Mouse (Mus musculus) urinary bladder, postnatal 4 days (tissue): ENCODE measurements around the gene Aar2.

Experiments
- DNase-seq, 2 experiments: peaks; one replicate each; pipeline ENCODE4 v3.0.0; 2021 to 2022; ENCODE audit warnings: low spot score in 2 of 2

Aar2 gene

DNA sequence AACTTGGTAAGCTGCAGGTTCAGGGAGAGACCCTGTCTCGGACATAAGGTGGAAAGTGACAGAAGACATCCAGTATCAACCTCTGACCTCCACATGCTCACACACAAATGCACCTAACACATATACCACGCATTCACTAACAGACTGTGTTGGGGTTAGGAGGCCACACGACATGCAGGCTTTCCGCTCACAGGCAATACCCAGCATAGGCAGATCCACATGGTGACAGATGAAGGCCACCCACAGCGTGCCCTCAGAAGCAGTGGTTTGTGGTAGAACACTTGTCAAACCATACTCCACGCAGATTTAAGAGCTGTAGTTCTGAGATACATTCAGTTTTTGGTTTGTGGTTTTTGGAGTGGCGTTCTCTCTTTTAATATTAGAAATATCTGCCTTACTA is 21.3 kb downstream of the Aar2 start:
- DNase-seq, result no peak

DNA sequence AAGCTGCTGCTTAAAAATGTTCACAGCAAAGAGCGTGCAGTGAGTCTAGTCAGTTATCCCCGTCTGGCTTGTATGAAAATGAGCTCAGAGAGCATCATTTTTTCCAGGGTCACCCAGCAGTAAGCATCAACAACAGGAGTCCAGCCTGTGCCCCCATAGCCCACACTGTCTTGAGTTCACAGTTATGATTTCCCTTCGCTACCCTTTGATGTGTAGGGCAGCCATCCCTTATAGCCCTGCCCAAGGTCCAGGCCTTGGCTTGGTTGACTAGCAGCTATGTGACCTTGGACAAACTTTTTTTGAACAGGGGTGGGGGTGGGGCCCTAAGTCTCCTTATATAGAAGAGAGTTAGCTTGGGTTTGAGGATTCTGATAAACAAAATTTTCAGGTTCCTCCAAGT is 21.9 kb downstream of the Aar2 start:
- no peak for DNase-seq

DNA sequence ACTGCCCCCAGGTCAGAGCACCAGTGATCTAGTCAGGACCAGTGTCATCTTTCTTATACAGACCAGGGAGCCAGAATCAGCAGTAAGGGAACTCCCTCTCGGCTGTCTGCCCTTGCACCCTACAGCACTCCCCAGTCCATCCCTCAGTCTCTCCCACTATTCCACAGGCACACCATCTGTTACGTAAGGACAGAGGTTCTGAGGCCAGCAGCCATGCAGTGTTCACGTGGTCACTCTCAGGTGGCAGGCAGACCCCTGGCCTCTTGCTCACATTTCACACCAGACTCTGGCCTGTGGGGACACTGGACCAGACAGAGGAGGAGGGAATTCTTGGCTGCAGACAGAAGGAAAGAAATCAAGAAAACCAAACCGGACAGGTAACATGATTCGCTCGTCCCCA is 24.1 kb downstream of the Aar2 start:
- DNase-seq, result no peak

DNA sequence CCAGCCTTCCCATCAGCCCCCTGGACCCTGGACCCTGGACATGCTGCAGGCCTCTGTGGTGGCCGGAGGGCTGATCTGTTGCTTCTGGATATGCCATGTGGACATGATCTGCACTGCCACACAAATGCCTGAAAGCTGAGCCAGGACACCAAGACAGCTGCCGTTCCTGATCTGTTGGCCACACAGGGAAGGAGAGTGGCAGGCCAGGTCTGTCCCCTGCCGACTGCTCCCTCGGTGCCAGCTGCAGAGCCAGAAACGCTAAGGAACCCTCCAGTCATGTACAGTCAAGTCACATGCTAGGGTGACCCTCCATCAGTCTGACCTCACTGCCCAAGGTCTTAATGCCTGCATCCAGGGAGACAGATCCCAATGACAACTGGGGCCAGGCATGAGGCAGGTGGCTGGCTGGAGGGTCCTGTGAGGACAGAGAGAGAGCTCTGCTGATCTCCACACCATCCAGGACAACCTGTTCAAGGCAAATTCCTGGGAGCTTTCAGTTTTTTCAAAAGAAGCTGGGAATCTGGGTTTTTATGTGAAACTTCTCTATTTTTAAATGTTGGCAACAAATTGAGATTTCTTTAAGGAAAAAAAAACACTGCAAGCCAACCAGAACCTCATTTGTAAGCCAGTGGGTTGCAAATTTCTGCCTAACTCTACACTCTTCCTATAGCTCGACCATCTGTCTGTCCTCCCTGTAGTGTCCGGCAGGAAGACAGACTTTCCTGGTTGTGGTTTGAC is 29.6 kb downstream of the Aar2 start:
- DNase-seq, result no peak

DNA sequence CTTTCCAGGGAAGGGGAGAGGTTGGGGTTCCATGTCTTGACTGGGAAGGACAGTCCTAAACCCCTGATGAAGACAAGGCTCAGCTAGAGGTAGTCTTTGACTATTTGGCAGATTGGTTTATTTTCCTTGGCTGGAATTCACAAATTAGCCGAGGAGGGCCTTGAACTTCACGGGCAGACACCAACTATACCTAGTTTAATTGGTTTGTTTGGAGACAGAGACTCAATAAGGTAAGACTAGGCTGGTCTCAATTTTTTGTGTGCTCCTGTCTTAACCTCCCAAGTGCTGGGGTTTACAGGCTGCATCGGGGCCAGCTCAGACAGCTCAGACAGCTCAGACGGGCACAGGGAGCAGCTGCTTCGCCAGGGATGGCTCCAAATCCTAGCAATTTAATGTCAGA is 33.1 kb downstream of the Aar2 start:
- DNase-seq, result no peak

DNA sequence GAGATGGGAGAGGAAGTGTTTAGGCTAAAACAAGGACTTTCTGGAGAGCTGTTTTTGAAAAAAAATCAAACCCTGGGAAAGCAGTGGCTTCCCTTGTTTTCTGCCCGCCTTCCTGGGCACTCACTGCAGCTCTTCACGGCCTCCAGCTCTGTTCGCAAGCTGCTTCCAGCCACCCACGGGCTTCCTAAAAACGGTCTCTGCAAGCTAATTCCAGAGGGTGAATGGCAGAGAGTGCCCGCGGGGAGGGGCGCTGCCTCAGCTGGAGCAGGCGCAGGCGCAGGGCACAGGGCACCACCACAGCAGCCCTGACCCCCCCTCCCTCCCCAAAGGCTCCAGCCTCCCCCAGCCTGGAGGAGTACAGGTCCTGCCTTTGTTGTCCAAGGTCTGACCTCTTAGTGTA is 33.9 kb downstream of the Aar2 start:
- DNase-seq, result no peak

DNA sequence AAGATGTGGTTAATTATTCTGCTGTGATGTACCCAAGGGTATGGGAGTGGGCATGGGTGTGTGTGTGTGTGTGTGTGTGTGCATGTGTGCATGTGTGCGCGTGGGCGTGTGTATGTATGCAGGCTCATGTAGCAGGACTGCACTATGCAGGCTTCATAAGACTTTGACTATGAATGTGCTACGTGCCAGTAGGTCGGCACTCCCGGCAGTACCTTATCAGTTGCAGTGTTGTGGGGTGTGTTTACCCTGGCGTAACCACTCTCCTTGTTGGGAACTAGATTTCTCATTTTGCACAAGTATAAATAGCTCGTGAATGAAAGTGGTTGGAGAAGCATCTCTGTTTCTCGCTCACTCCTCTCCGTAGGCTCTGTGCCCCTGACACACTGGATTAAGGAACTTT is 35.5 kb downstream of the Aar2 start:
- DNase-seq, result no peak

DNA sequence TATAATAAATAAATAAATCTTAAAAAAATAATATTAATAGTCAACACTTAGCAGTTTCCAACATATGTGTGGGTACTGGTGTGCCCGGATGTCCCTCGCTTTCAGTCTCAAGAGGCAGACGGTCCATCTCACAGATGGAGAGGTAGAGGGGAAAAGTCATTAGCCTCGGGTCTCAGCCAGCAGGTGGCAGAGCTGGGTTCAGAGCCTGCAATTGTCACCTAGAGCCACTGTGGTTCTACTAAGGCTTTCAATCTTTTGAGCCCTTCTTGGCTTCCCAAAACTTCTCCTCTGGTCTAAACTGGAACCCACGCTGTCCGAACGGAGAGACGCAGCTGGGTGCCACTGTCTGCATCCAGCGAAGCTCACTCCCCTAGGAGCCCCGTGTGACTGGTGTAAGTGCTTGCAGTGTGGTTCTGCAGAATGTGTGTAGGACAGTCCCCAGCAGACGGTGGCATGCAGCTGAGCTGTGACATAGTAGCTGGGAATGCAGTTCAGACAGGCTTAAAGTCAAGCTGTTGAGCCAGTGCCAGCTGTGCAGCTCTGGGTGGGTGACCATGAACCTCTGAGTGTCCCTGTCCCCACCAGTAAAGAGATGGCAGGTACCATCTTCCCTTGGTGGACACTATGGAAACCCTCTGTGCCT is 36.9 kb downstream of the Aar2 start:
- no peak for DNase-seq

DNA sequence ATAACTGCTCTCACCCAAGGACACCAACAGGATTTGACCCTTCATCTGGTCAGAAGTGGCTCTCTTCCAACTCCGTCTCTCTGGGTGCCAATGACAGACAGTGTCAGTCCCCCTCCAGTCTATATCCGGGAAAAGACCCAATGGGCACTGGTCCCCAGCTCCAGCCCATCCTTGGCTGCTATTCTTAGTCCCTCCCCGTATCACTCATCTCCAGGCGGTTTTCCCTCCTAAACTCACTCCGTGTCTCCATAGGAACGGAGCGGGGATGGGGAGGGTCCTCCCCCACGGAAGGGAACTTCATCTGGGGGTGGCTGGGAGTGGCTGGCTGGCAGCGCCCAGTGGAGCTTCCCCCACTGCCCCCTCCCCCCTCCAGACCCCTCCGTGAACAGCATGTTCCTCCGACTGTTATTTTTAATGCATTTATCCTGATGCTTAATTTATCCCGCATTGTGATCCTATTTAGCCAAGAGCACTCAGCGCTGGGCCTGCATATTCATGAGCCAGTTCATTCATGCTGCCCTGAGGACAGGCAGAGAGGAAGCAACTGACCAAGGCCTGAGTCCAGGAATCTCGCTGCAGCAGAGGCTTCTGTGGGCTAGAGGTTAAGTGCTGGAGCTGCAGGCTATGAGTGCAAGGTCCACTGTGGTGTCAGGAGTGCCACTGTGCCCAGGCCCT is 37.5 kb downstream of the Aar2 start:
- DNase-seq, result no peak

DNA sequence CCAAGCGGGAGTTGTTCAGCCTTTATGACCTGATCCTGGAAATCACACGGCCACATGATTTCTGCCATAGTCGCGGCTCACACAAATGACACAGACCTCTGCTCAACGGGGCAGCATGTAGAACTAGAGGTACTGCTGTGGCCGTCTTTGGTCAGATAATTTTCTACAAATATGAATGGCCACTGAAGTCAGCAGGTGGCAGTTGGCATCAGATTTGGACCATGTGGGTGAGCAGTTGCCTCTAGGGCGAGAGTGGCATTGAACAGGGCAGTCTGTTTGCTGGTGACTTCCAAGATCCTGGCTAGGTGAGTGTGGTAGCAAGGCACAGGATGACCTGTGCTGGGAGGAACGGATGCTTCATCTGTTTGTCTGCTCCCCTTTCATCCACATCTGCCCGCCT is 42.1 kb downstream of the Aar2 start:
- no peak for DNase-seq

DNA sequence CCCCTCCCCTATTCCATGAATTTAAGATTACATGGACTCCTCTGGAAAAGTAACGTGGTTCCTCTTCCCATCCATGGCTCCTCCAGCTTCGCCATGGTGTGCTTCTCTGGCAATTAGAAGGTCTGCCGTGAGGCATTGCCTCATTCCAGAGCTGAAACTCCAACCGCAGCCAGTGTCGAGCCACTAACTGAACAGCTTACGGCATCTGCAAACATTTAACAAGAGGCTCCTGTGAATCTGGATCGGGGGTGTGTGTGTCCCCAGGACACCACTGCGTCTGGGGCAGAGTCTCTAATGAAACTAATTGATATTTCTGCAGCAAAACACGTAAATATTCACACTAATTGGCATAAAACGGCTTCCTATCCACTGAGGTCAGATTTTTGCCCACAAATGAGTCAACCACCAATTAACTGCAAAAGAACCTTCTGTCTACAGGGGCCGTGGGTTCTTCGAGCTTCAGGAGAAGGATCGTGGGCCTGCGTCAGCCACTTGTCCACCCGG is 47.7 kb downstream of the Aar2 start:
- no peak for DNase-seq

DNA sequence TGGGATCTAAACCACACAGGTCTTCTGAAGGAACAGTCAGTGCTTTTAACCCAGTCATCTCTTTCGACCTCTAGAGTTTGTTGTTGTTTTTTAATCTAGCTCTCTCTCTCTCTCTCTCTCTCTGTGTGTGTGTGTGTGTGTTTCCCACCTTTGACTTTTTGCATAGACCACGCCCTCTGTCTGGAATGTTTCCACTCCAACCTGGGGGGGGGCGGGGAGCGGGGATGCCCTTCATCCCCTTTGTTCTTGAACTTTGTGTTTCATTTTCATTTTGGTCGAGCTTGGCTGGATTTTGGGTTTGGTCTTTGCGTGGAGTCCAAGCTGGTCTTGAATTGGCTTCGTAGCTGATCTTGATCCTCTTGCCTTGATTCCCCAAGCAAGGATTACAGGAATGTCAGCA is 55.2 kb downstream of the Aar2 start:
- DNase-seq, result no peak

DNA sequence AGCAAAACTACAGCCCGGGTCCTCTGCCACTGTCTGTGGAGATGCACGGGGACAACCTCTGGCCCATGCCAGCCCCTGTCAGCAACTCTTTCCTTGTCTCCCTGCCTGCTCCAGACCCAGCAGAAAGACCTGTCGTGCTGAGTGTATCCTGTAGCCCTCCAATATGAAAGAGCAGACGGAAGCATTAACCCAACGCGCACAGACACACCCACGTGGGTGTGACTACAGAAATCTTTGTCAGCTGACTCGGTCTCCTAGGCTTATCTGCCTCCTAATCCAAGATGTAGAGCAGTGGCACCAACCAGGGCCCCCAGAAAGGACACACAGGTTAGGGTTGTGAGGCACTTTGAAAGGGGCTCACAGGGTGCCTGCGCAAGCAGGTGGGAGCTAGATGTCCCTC is 56.3 kb downstream of the Aar2 start:
- no peak for DNase-seq

DNA sequence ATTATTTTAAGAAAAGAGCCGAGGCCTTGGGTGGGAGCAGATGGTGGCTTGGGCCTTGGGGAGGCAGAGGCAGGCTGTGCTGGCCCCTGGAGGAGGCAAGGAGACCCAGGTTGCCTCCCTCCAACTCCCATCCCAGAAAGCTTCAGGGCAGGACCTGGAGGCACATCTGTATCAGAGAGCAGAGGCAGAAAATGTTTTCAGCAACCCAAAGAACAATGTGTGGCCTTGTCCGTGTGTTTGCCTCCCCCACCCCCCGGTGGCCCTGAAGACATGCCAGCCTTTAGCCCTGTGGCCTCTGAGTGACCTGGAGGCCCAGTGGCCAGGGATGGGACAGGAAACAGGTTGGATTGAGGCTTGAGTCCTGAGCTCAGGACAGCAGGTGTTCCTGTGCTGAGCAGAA is 57.8 kb downstream of the Aar2 start:
- DNase-seq, result no peak

DNA sequence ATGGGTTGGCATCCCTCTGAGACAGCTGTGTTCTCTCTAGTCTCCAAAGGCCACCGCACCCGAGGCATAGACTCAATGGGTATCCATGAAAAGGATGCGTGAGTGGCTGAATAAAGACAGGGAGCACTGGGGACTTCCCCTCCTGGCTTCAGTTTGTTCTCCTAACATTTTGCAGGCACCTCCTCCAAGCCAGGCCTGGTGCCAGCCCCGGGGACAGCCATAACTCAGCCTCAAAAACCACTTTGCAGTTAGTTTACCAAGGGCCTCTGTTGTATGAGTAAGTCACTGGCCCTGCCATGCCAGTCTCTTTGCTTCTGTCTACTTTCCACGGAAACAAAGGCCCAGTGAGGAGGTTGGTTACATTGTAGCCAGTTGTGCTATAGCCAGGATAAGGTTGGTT is 58.6 kb downstream of the Aar2 start:
- DNase-seq, result no peak

DNA sequence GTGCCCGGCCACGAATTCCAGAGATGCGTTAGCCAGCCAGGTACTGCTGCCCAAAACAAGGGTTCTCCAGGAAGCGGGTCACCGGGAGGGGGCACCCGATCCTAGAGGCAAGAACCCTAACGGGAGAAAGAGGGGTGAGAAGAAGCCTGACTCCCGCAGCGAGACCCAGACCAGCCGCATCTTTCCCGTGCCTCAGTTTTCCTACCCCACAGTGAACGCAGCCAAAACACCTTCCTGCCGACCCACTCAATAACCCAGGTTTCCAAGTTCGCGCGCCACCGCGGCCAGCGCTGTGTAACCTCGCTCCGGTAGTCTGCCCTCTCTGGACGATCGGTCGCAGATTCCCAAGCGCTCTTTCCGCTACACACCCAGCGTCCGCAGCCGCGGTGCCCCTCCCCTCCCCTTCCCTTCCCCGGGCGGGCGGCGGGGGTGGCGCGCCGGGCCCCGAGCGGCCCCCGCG is 65.7 kb downstream of the Aar2 start:
- DNase-seq, result no peak

DNA sequence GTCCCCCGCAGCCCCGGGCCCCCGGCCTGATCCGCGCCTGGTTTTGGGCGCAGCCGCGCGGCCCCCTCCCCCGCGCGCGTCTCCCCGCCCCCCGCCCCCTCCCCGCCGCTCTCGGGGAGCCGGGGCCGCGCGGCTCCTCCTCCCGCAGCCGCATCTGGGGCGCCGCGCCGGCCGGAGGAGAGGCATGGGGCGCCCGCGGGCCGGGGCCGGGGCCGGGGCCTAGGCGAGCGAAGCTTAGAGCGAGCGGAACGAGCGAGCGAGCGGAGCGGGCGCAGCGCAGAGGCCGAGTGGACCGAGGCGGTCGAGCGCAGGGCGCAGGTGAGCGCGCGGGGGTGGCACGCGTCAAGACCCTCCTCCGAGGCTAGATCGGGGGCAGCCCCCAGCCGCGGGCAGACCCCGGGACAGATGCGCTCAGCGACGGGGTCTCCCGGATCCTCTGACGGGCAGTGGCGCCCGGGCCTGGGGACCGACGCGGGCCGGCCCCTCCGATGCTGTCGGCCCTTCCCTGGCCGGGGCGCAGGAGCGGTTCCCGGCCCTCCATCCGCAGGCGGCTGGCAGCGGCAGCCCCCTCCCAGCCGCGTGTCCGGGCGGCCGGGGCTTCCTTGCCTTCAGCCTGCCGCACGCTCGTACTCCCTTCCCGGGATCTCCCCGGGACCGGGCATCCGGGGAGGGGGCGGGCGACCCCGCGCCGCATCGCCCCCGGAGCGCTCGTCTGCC is 66.3 kb downstream of the Aar2 start, which contains the start of gene Dlgap4:
Gene Dlgap4, plus strand, starts transcription at position 165 of the 717 bp plus-strand sequence.
- no peak for DNase-seq

DNA sequence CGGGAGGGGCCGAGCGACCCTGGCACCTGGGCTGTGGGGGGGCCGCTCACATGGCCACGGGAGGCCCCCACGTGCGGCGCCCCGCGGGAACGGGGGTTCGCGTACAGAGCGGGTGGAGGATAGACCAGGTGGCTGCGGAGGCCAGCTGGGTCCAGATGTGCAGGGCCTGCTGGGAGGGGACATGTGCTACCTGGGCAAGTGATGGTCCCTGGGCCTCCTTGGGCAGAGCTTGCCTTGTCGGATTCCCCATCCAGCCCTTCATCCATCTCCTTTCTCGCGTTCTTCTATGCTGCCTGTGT is 66.8 kb downstream of the Aar2 start:
- no peak for DNase-seq

DNA sequence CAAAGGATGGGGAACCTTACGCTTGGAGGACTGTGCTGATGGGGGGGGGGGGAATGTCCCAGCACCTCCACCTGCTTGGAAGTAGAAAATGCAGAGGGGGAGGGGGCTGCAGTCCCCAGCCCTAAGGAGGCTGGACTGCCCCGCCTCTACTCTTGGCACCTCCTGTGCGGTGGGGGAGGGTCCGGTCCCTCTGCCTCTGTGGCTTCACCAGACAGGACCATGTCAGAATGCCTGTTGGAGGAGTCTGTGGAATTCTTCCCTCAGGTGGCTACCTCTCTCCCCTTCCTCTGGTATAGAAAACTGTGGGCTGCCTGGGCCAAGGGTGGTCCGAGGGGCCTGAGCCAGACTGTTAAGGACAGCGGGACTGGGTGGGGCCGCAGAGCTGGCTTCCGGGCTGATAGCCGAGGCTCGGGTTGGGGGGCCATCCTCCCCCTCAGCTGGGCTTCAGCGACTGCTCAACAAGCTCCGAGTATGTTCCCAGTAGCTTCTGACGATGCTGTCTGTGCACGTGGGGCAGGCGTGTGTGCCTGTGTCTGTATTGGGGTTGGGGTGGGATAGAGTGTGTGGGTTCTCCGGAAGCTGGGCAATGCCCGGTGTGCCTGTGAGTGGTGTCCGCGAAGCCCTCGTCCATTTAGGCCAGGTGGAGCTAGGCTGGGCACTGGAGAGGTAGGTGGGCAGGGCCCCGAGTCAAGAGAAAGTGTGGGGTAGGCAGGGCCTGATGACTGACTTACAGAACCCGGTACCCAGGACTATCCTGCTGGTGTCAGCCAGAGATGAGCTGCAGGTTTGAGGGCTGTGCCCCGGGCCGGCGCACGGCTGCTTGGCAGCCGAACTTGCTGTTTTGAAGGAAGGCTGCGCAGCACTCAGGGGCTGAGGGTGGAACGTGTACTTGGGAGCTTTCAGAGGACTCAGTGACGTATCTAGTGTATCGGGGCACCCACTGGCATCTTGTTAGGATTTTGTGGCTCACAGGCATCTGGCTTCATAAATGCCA is 67.6 kb downstream of the Aar2 start:
- no peak for DNase-seq

DNA sequence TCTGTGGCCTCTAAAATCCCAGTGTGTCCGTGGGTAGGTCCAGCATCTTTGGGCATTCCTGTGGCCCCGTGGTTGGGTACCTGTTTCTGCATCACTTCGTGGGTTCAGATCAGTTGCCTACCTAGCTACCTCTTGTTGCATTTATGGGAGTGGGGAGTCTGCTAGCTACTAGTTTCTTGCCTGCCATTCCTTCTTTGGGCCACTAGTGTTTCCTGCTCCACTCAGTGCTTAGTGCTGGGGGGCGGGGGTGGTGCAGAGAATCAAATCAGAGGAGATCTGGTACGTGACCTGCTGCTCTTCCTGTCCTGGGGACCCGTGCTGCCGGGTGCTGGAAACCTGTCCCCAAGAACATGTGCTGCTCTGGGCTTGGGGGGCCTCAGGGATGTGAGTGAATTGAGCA is 69.1 kb downstream of the Aar2 start:
- no peak for DNase-seq

DNA sequence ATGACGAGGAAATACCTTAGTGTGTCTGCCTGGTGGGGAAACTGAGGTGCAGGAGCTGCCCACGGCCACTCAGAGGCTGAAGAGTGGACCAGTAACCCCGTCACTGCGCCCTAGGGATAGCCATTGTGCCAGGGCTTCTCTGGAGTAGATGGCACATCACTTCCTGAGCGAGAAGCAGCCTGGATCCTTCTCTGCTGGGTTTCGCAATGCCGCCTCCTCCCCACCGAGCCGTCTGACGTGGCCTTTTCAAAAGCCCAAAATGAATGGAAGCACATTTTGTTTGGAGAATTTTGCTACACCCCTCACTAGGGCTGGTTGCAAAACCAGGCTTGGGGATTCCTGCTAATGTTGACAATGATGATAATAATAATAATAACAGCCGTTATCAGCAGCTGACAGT is 70.2 kb downstream of the Aar2 start:
- no peak for DNase-seq
